Mouse (Mus musculus) neural tube, embryonic 14.5 days (tissue): ENCODE measurements around the gene Bbs9. TPM values are rescaled to one million over a fixed set of nuclear protein-coding genes. Genes with fewer than 3 reads are reported as not detected.

Experiments
- ATAC-seq: fragments of 200-750 bp; cut with Nextera tagmentation; 2 replicates; pipeline ENCODE4 v1.8.0; 2017; ENCODE audit warnings: low read depth, mild to moderate bottlenecking, moderate TSS enrichment, moderate library complexity
- H3K27ac ChIP-seq: fragments of 300-500 bp; sonication (generic); 2 replicates; pipeline ENCODE4 v1.5.1; 2014; ENCODE audit warnings: low read depth, mild to moderate bottlenecking, control low read depth, low read length, moderate library complexity, mixed read lengths
- H3K27me3 ChIP-seq: fragments of 300-500 bp; sonication (generic); 2 replicates; pipeline ENCODE4 v1.6.1; 2014; ENCODE audit warnings: low read length; ENCODE audit not compliant: control insufficient read depth, insufficient read depth
- H3K36me3 ChIP-seq: fragments of 300-500 bp; sonication (generic); 2 replicates; pipeline ENCODE4 v1.6.1; 2014; ENCODE audit warnings: low read length, mixed read lengths; ENCODE audit not compliant: control insufficient read depth, insufficient read depth
- H3K4me1 ChIP-seq: fragments of 300-500 bp; sonication (generic); 2 replicates; pipeline ENCODE4 v1.6.1; 2014; ENCODE audit warnings: low read length; ENCODE audit not compliant: control insufficient read depth, insufficient read depth
- H3K4me2 ChIP-seq: fragments of 300-500 bp; sonication (generic); 2 replicates; pipeline ENCODE4 v1.6.1; 2014; ENCODE audit warnings: mild to moderate bottlenecking, low read depth, low read length, control low read depth
- H3K4me3 ChIP-seq: fragments of 300-500 bp; sonication (generic); 2 replicates; pipeline ENCODE4 v1.5.1; 2014; ENCODE audit warnings: low read depth, low read length, control low read depth, mixed read lengths
- H3K9ac ChIP-seq: fragments of 300-500 bp; sonication (generic); replicated peaks from 2 replicates; pipeline ENCODE4 v1.6.1; 2014; ENCODE audit warnings: low read depth, mild to moderate bottlenecking, control low read depth, low read length, mixed read lengths
- H3K9me3 ChIP-seq: fragments of 300-500 bp; sonication (generic); 2 replicates; pipeline ENCODE4 v1.6.1; 2016; ENCODE audit warnings: low read length; ENCODE audit not compliant: control insufficient read depth
- WGBS: fragments of 180-500 bp; shearing (Covaris S2); extraction: QIAGEN DNeasy Blood & Tissue Kit; methylation state at CpG from one replicate; pipeline ENCODE4 v1.1.7; 2014; 5-methylcytosine and 5-hydroxymethylcytosine counted together
- polyA plus RNA-seq: library from polyadenylated mRNA; unstranded; fragments of >200 nt; fragmentation: Nextera tagmentation; extraction: Ambion mirVana; gene quantifications from 2 replicates; pipeline ENCODE4 v1.2.1, GENCODE M21; 2014

Bbs9 gene
- 19.1 and 19.4 TPM in 2 replicates for polyA plus RNA-seq

GRCm38 (mm10) chr9:22475424-22475868, at the start of gene Bbs9:
TSS of gene Bbs9 (plus strand) at chr9:22475715.
- Histone ChIP-seq H3K9me3 (no peaks in the 10 kb centered on the region), H3K4me1 (peaks cover 8% of the 10 kb centered on the region; the same call in 1 of the 2 replicates), H3K9ac (peak within 1 kb of the TSS; percentile 37), H3K36me3 (no peaks in the 10 kb centered on the region), H3K4me2 (peak within 1 kb of the TSS; percentile 77), H3K27me3 (no peaks in the 10 kb centered on the region), H3K27ac (peak within 1 kb of the TSS; percentile 29), H3K4me3 (peak within 1 kb of the TSS; percentile 52)
- WGBS = under 1% methylated on average over 25 of the region's 25 CpGs
- ATAC-seq = peak; percentile 99

- H3K4me2 ChIP-seq = no peak overlapping the region
- 42% methylated on average over 3 of the region's 4 CpGs for WGBS
- H3K4me3 ChIP-seq = no peak overlapping the region
- no peaks in the 10 kb centered on the region for H3K36me3 ChIP-seq
- no peak overlapping the region for H3K9ac ChIP-seq
- no peak for ATAC-seq
- no peaks in the 10 kb centered on the region for H3K27me3 ChIP-seq
- no peak overlapping the region for H3K27ac ChIP-seq
- H3K9me3 ChIP-seq = no peaks in the 10 kb centered on the region
- no peaks in the 10 kb centered on the region for H3K4me1 ChIP-seq
These were observed 47.4 kb upstream of the Bbs9 start for GRCm38 (mm10) chr9:22428028-22428665.

- Histone ChIP-seq H3K4me1 (no peaks in the 10 kb centered on the region), H3K27me3 (no peaks in the 10 kb centered on the region), H3K4me2 (no peak overlapping the region), H3K9me3 (no peaks in the 10 kb centered on the region), H3K4me3 (no peak overlapping the region), H3K36me3 (no peaks in the 10 kb centered on the region), H3K27ac (no peak overlapping the region), H3K9ac (no peak overlapping the region)
- WGBS = 81% methylated on average over 14 of the region's 14 CpGs
- no peak for ATAC-seq
These were observed 46.7 kb upstream of the Bbs9 start for GRCm38 (mm10) chr9:22428666-22429410.

- no peaks in the 10 kb centered on the region for H3K27me3 ChIP-seq
- no peaks in the 10 kb centered on the region for H3K9me3 ChIP-seq
- no peak overlapping the region for H3K9ac ChIP-seq
- no peak overlapping the region for H3K4me2 ChIP-seq
- H3K36me3 ChIP-seq = no peaks in the 10 kb centered on the region
- no peak overlapping the region for H3K4me3 ChIP-seq
- no peak overlapping the region for H3K27ac ChIP-seq
- ATAC-seq = no peak
- 75% methylated on average over 15 of the region's 15 CpGs for WGBS
- H3K4me1 ChIP-seq = no peaks in the 10 kb centered on the region
These were observed 45.8 kb upstream of the Bbs9 start for GRCm38 (mm10) chr9:22429533-22430241.

GRCm38 (mm10) chr9:22430315-22430840, 45.1 kb upstream of the Bbs9 start:
- H3K4me2 ChIP-seq = no peak overlapping the region
- no peaks in the 10 kb centered on the region for H3K9me3 ChIP-seq
- no peak overlapping the region for H3K9ac ChIP-seq
- H3K27me3 ChIP-seq = no peaks in the 10 kb centered on the region
- no peak for ATAC-seq
- H3K27ac ChIP-seq = no peak overlapping the region
- no peaks in the 10 kb centered on the region for H3K4me1 ChIP-seq
- no peaks in the 10 kb centered on the region for H3K36me3 ChIP-seq
- H3K4me3 ChIP-seq = no peak overlapping the region
- 40% methylated on average over 5 of the region's 5 CpGs for WGBS

GRCm38 (mm10) chr9:22433221-22433620, 42.3 kb upstream of the Bbs9 start:
- no peaks in the 10 kb centered on the region for H3K36me3 ChIP-seq
- WGBS = 70% methylated on average over 2 of the region's 2 CpGs
- H3K4me2 ChIP-seq = no peak overlapping the region
- no peak overlapping the region for H3K27ac ChIP-seq
- ATAC-seq = no peak
- H3K9me3 ChIP-seq = no peaks in the 10 kb centered on the region
- no peaks in the 10 kb centered on the region for H3K27me3 ChIP-seq
- H3K4me1 ChIP-seq = no peaks in the 10 kb centered on the region
- H3K9ac ChIP-seq = no peak overlapping the region
- no peak overlapping the region for H3K4me3 ChIP-seq

GRCm38 (mm10) chr9:22434101-22434500, 41.4 kb upstream of the Bbs9 start:
- ATAC-seq = no peak
- H3K27ac ChIP-seq = no peak overlapping the region
- no peak overlapping the region for H3K4me3 ChIP-seq
- H3K4me1 ChIP-seq = no peaks in the 10 kb centered on the region
- H3K9ac ChIP-seq = no peak overlapping the region
- H3K4me2 ChIP-seq = no peak overlapping the region
- no peaks in the 10 kb centered on the region for H3K9me3 ChIP-seq
- no peaks in the 10 kb centered on the region for H3K36me3 ChIP-seq
- 96% methylated on average over 2 of the region's 2 CpGs for WGBS
- no peaks in the 10 kb centered on the region for H3K27me3 ChIP-seq

GRCm38 (mm10) chr9:22438826-22439225, 36.7 kb upstream of the Bbs9 start:
- ATAC-seq = no peak
- no peak overlapping the region for H3K4me2 ChIP-seq

More at GRCm38 (mm10) chr9:22438826-22439225, 36.7 kb upstream of the Bbs9 start:
- WGBS = 61% methylated on average over 1 of the region's 1 CpGs
- H3K4me3 ChIP-seq = no peak overlapping the region
- H3K4me1 ChIP-seq = no peaks in the 10 kb centered on the region
- H3K9ac ChIP-seq = no peak overlapping the region
- H3K9me3 ChIP-seq = no peaks in the 10 kb centered on the region
- H3K36me3 ChIP-seq = no peaks in the 10 kb centered on the region
- H3K27me3 ChIP-seq = no peaks in the 10 kb centered on the region
- no peak overlapping the region for H3K27ac ChIP-seq
